Mouse (Mus musculus) small intestine, adult 2 months (tissue): Measurements from ENCODE around the gene Mkln1. TPM values are rescaled to one million over a fixed set of nuclear protein-coding genes. Genes with fewer than 3 reads are reported as not detected.
"Not testable (repeated sequence)": the region's sequence is repeated elsewhere in the genome, so short reads cannot be mapped to it uniquely, and the experiment has no call there.

ENCODE experiments used
- H3K27ac ChIP-seq: fragments of 200-500 bp; 2 replicates; pipeline ENCODE4 v1.5.1; 2012; ENCODE audit warnings: low read depth, low read length, control low read depth, inconsistent platforms; ENCODE audit not compliant: insufficient read depth
- H3K27me3 ChIP-seq: fragments of 200-500 bp; 2 replicates; pipeline ENCODE4 v1.6.1; 2012; ENCODE audit warnings: mild to moderate bottlenecking, moderate library complexity, low read length, inconsistent platforms; ENCODE audit not compliant: control insufficient read depth, insufficient read depth
- H3K36me3 ChIP-seq: fragments of 200-500 bp; 2 replicates; pipeline ENCODE4 v1.6.1; 2012; ENCODE audit warnings: mild to moderate bottlenecking, low read length, control low read depth, inconsistent platforms; ENCODE audit not compliant: control insufficient read depth, insufficient read depth
- H3K4me1 ChIP-seq: fragments of 200-500 bp; 2 replicates; pipeline ENCODE4 v1.6.1; 2012; ENCODE audit warnings: low read length, inconsistent platforms, mixed read lengths; ENCODE audit not compliant: control insufficient read depth, insufficient read depth, insufficient read length
- H3K4me3 ChIP-seq: fragments of 200-500 bp; 2 replicates; pipeline ENCODE4 v1.5.1; 2012; ENCODE audit warnings: low read depth, mild to moderate bottlenecking, control low read depth, inconsistent platforms, low read length, moderate library complexity
- CTCF ChIP-seq: fragments of 200-500 bp; IDR thresholded peaks from 2 replicates; pipeline ENCODE4 v1.5.1; 2012; ENCODE audit warnings: low read depth, mild to moderate bottlenecking, control low read depth, inconsistent platforms, low read length, moderate library complexity, mixed read lengths; ENCODE audit not compliant: insufficient replicate concordance, insufficient read length; ENCODE audit errors: extremely low read depth
- POLR2A ChIP-seq: fragments of 200-500 bp; IDR thresholded peaks from 2 replicates; pipeline ENCODE4 v1.6.1; 2012; ENCODE audit warnings: low read depth, mild to moderate bottlenecking, control low read depth, inconsistent platforms, low read length, moderate library complexity
- WGBS: fragments of 180-500 bp; shearing (Covaris S2); methylation state at CpG from one replicate; pipeline ENCODE4 v1.1.7; 2018; 5-methylcytosine and 5-hydroxymethylcytosine counted together
- polyA plus RNA-seq: library from polyadenylated mRNA; depleted of rRNA; stranded (reverse); fragments of >200 nt; gene quantifications from 2 replicates; pipeline ENCODE4 v1.2.3, GENCODE M21; 2012

The Mkln1 gene
- polyA plus RNA-seq, 1 experiment = 9.8 TPM

DNA sequence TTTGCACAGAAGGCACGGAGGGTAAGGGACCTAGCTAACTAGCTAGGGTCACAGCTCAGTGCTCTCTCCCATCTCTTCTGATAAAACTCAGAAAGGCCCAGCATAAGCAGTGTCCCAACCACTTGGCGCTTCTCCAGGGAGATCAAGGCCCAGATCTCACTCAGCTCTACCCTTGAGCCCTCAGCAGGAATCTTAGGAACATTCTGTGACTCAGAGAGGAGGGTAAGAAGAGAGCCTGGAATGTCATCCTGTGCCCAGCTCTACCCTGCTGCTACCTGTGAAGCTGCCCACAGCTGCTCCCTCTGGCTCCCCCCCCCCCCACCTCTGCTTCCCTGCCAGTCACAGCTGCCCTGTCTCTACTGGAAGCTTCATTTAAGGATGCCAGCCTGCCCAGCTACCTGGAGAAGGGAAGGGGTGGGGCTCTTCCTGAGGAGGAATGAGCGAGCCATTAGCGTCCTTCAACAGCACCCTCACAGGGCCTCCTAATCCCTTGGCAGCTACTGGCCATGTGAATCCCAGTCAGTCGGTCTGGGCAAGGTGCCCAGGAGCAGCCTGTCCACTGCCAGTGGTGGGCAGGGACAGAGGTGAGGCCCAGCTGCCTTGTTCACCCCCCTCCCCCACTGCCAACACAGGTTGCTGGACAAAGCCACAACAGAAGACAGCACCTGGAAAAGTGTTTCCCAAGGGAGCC is 151.0 kb downstream of the Mkln1 start:
- H3K27ac ChIP-seq = no peak overlapping the region
- 30% methylated on average over 5 of the region's 5 CpGs for WGBS

DNA sequence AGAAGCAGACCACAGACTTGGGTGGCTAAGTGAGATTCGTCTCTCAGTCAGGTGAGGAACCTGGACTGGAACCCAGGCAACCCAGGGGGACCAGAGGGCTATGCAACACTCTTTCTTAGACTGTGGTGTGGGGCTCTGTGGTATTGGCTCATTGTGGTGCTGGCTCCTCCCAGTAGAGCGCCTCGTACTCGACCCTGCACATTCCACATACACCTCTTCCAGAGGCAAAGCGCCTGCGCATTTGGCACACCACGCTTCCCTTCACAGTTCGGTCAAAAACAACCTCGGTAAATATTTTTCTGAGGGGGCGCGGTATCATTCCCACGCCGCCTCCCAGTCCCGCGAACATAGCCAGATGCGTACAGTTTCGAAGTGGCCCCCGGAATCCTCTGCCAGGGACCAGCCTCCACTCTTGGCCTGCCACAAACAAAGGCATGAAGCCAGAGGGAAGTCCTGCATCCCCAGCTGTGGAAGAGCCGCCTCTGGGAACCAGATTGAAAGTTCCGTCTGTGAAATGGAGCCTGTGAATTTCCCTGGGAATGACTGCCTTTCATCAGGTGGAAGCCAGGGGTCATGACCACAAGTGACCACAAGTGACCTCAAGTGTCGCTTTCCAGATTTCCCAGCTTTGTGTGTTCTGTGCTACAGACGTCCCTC is 152.5 kb downstream of the Mkln1 start:
- H3K4me1 ChIP-seq = no peaks in the 10 kb centered on the region
- no peak for TF ChIP-seq POLR2A
- TF ChIP-seq CTCF = no peak
- no peak overlapping the region for H3K4me3 ChIP-seq
- WGBS = 74% methylated on average over 22 of the region's 22 CpGs
- H3K27ac ChIP-seq = no peak overlapping the region
- H3K36me3 ChIP-seq = no peaks in the 10 kb centered on the region
- no peaks in the 10 kb centered on the region for H3K27me3 ChIP-seq

More for the DNA sequence above, 151.0 kb downstream of the Mkln1 start:
- Histone ChIP-seq H3K4me3 (no peak overlapping the region), H3K36me3 (no peaks in the 10 kb centered on the region), H3K4me1 (no peaks in the 10 kb centered on the region), H3K27me3 (no peaks in the 10 kb centered on the region)
- TF ChIP-seq CTCF = no peak
- TF ChIP-seq POLR2A = no peak

DNA sequence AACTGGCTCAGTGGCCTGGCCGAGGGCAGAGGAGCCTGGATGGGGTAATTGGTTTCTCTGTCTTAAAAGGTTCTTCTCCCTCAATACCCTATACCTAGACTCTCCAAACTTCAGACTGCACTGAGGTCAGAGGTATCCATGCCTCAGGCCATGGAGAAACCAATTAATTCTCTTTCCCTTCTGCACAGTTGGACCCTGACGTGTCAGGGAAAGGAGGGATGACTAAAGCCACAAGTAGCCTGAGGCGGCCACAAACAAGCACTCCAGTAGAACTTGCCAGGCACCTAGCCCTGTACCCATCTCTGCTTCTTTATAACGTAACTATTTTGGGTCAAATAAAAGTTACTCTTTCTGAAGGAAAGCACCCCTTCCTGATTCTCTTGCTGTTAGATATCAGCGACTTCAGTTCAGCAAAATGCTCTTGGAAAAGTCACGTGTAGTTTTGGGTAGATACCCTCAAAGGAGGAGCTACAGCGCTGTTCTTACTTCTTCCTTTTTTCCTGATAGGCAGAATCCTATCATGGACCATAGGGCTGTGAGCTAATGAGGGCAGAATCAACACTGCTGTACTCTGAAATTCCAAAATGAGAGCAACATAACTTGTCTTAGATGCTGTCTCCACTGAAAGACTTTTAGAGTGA is 158.0 kb downstream of the Mkln1 start:
- Histone ChIP-seq H3K27me3 (no peaks in the 10 kb centered on the region), H3K4me3 (no peak overlapping the region), H3K36me3 (no peaks in the 10 kb centered on the region), H3K4me1 (no peaks in the 10 kb centered on the region), H3K27ac (no peak overlapping the region)
- no peak for TF ChIP-seq CTCF
- no peak for TF ChIP-seq POLR2A
- WGBS = 85% methylated on average over 7 of the region's 7 CpGs

DNA sequence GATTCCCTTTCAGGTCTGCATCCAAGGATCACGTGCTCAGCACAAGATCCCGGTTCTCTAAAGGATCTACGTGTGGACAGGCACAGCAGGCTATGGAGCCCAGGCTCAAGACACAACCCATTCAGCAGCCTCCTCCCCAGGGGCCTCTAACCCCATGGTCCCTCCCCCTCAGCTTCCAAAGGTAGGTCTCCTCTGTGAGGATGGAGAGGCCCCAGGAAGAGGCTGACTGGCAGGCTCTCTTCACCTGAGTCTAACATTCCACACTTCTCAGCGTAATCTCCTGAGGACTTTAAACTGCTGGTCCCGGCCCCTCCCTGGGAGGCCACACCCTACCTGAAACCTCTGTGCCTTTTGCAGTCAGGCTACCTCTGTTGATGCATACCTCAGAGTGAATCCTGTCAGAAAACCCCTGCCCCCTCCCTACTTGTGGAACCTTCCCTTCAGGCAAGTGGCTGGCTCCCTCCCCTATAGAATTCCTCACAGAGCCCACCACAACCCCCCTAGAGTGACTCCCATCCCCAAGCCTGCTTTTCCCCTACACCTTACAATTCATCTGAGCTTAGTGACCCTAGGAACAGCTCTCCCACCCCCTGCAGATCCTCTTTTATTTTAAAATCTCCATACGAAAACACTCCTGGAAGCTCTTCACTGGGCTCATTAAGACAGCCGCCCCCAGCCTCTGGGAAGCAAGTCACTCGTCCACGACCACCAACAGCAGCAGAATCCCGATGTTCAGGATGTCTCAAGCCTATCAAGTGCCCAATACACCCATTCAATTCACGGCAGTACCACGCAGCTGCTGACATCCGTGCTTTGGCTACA is 161.8 kb downstream of the Mkln1 start:
- no peak for TF ChIP-seq CTCF
- TF ChIP-seq POLR2A = no peak
- H3K4me1 ChIP-seq = 0 out of 2 replicates have a peak, but pooled peaks cover 4% of the 10 kb centered on the region
- peaks cover 29% of the 10 kb centered on the region for H3K27me3 ChIP-seq
- no peaks in the 10 kb centered on the region for H3K36me3 ChIP-seq
- WGBS = 37% methylated on average over 13 of the region's 13 CpGs
- no peak overlapping the region for H3K27ac ChIP-seq
- 0 out of 2 replicates have a peak overlapping the region, but pooled peaks have one; percentile 10 for H3K4me3 ChIP-seq

DNA sequence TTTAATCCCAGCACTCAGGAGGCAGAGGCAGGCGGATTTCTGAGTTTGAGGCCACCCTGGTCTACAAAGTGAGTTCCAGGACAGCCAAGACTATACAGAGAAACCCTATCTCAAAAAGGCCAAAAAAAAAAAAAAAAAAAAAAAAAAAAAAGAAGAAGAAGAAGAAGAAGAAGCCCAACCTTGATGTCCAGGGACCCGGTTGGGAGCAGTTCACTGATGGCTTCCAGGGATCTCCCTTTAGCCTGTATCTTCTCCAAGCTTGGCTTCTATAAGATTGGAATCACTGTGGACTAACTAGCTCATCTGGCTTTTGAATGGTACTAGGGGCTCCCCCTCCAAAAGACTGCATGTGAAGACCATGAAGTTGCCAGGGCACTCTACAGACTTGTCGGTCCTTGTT is 163.4 kb downstream of the Mkln1 start:
- WGBS = 86% methylated on average over 3 of the region's 3 CpGs
- H3K4me1 ChIP-seq, H3K27ac ChIP-seq, H3K36me3 ChIP-seq: not testable (repeated sequence)
- peak overlapping the region; percentile 76 for H3K4me3 ChIP-seq
- H3K27me3 ChIP-seq = peaks cover 29% of the 10 kb centered on the region

DNA sequence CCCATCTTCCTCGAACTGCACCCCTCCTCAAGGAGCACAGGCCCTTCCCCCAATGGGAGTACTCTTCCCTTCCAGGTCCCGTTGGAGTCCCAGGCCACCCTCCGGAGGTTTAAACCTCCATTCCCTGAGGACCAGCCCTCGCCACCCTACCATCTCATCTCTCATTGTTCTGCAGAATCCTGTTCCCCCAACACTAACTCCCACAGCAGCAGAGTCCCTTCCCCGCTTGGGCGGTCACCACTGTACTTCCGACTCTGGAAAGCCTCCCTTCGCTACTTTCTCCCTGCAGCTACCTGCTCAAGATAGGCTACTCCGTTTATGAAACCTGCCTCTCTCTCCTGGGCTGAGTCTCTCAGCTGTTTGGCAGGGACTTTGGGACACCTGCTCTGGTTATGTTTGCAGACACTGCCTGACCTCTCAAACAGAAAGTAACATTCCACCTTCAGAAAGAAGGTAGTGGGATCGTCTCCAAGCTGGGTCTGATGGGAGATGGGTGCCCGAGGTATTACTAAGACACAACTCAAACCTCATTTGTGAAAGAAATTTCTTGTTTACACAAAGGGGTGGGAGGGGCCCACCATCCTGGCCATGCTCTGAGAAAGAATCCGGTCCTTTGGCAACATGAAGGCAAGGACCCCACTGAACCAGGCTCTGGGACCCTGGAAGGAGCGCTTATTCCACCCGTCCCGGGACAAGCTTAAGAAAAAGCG is 164.0 kb downstream of the Mkln1 start:
- TF ChIP-seq CTCF (no peak), POLR2A (no peak)
- Histone ChIP-seq H3K36me3 (no peaks in the 10 kb centered on the region), H3K27me3 (peaks cover 29% of the 10 kb centered on the region), H3K4me1 (0 out of 2 replicates have a peak, but pooled peaks cover 4% of the 10 kb centered on the region), H3K27ac (no peak overlapping the region), H3K4me3 (peak overlapping the region; percentile 76)
- 14% methylated on average over 16 of the region's 16 CpGs for WGBS
